9 mouse cellular contexts compared by ENCODE assay signal in genomic region chr1:163910343-163910742, GRCm38 (mm10). TPM values are rescaled to one million over a fixed set of nuclear protein-coding genes. Genes with fewer than 3 reads are reported as not detected.
A peak's percentile ranks its signal among the peaks of the same experiment; 100 is the strongest.
DNase-seq lines count a peak whose midpoint lies in the region; ATAC-seq and TF ChIP-seq lines count a peak whose summit lies in the region.
"Had no signal": no experiment of that assay in that cellular context is flagged by ENCODE, and none has a peak within 500 bp of the region (broad histone marks: within the 10 kb centered on the region; RNA-seq: fewer than 3 reads in every experiment).

No protein-coding gene starts in this region.

- no peak overlapping the region for H3K27ac ChIP-seq in heart, postnatal 0 days (ENCODE audit: low read depth)
- no peak overlapping the region for H3K27ac ChIP-seq in heart, embryonic 10.5 days
- H3K27ac ChIP-seq in lung, postnatal 0 days (ENCODE audit: low read length), result no peak overlapping the region
- H3K27ac ChIP-seq: limb, embryonic 13.5 days had no signal

- no peak overlapping the region for H3K9ac ChIP-seq in heart, postnatal 0 days (replicated peaks; ENCODE audit: low read depth, low read length)
- no peak overlapping the region for H3K9ac ChIP-seq in lung, postnatal 0 days (replicated peaks; ENCODE audit: low read depth)
- H3K9ac ChIP-seq: limb, embryonic 13.5 days had no signal

- no peak overlapping the region for H3K4me3 ChIP-seq in heart, postnatal 0 days (ENCODE audit: low read depth, low read length)
- no peak overlapping the region for H3K4me3 ChIP-seq in heart, embryonic 10.5 days
- no peak overlapping the region for H3K4me3 ChIP-seq in lung, postnatal 0 days (ENCODE audit: low read depth, low read length)
- H3K4me3 ChIP-seq: limb, embryonic 13.5 days had no signal

- 6% methylated on average over 2 of the region's 2 CpGs for WGBS in heart, postnatal 0 days
- WGBS in heart, embryonic 10.5 days, result 2% methylated on average over 2 of the region's 2 CpGs
- 0% methylated on average over 2 of the region's 2 CpGs for WGBS in lung, postnatal 0 days

- H3K9me3 ChIP-seq in heart, postnatal 0 days (replicated peaks; ENCODE audit: control insufficient read depth, low read length), result no peaks in the 10 kb centered on the region
- H3K9me3 ChIP-seq in heart, embryonic 10.5 days, result no peaks in the 10 kb centered on the region
- H3K9me3 ChIP-seq in lung, postnatal 0 days (ENCODE audit: low read length), result no peaks in the 10 kb centered on the region
- H3K9me3 ChIP-seq: limb, embryonic 13.5 days had no signal

- TF ChIP-seq EP300 in heart, postnatal 0 days (IDR thresholded peaks at IDR 0.05; ENCODE audit: low read depth), result no peak
- TF ChIP-seq EP300 in lung, postnatal 0 days (IDR thresholded peaks at IDR 0.05), result no peak

- H3K27me3 ChIP-seq in heart, postnatal 0 days (ENCODE audit: control insufficient read depth, insufficient read depth, low read length), result no peaks in the 10 kb centered on the region
- H3K27me3 ChIP-seq in heart, embryonic 10.5 days (ENCODE audit: insufficient read depth, poor library complexity, severe bottlenecking), result no peaks in the 10 kb centered on the region
- no peaks in the 10 kb centered on the region for H3K27me3 ChIP-seq in lung, postnatal 0 days (replicated peaks; ENCODE audit: insufficient read depth, low read length)
- no peaks in the 10 kb centered on the region for H3K27me3 ChIP-seq in splenic B cell, adult 2 months (ENCODE audit: control insufficient read depth, insufficient read depth, low read length, poor library complexity, severe bottlenecking)
- H3K27me3 ChIP-seq: limb, embryonic 13.5 days had no signal

- H3K36me3 ChIP-seq in heart, postnatal 0 days (replicated peaks; ENCODE audit: control insufficient read depth, insufficient read depth, low read length), result no peaks in the 10 kb centered on the region
- no peaks in the 10 kb centered on the region for H3K36me3 ChIP-seq in heart, embryonic 10.5 days
- no peaks in the 10 kb centered on the region for H3K36me3 ChIP-seq in lung, postnatal 0 days (ENCODE audit: insufficient read depth, low read length)
- H3K36me3 ChIP-seq in splenic B cell, adult 2 months (ENCODE audit: control insufficient read depth, insufficient read depth, low read length, poor library complexity, severe bottlenecking), result no peaks in the 10 kb centered on the region
- H3K36me3 ChIP-seq: limb, embryonic 13.5 days had no signal

- DNase-seq in heart, postnatal 0 days (ENCODE audit: low spot score), result peak; percentile 69
- no peak for DNase-seq in heart, embryonic 10.5 days (ENCODE audit: low spot score)
- peak; percentile 52 to 53 for DNase-seq in B cell, adult 2 months
- DNase-seq in R1 (ENCODE audit: low read depth, low spot score), result peak; percentile 63
- DNase-seq in forelimb bud, embryonic 11.5 days (ENCODE audit: low read depth, low spot score), result peak; percentile 83
- DNase-seq in lung, postnatal 0 days (ENCODE audit: low spot score), result peak; percentile 78
- peak; percentile 75 for DNase-seq in splenic B cell, adult 2 months (ENCODE audit: low read depth, low spot score)
- DNase-seq in urinary bladder, adult 18-20 months (ENCODE audit: low spot score in 2 of 2), result no peak

- no peak overlapping the region for H3K4me2 ChIP-seq in heart, postnatal 0 days (ENCODE audit: low read depth, low read length)
- no peak overlapping the region for H3K4me2 ChIP-seq in lung, postnatal 0 days (replicated peaks; ENCODE audit: low read depth, low read length)
- H3K4me2 ChIP-seq: limb, embryonic 13.5 days had no signal

- TF ChIP-seq CTCF in heart, postnatal 0 days (IDR thresholded peaks at IDR 0.05; ENCODE audit: low read depth), result peak; percentile 78
- TF ChIP-seq CTCF in lung, postnatal 0 days (IDR thresholded peaks at IDR 0.05), result peak; percentile 83

- H3K4me1 ChIP-seq in heart, postnatal 0 days (ENCODE audit: control insufficient read depth, insufficient read depth), result no peaks in the 10 kb centered on the region
- H3K4me1 ChIP-seq in heart, embryonic 10.5 days, result peaks cover 4% of the 10 kb centered on the region; the same call in 1 of the 2 replicates
- no peaks in the 10 kb centered on the region for H3K4me1 ChIP-seq in lung, postnatal 0 days (ENCODE audit: insufficient read depth, low read depth, low read length)

- ATAC-seq in heart, postnatal 0 days (ENCODE audit: insufficient read depth, low read depth), result 0 out of 2 replicates have a peak, but pooled peaks have one; percentile 47
- peak; percentile 56 for ATAC-seq in lung, postnatal 0 days

RNA-seq across cellular contexts. Expression of gene Scyl3, which starts 18.6 kb away (rescaled TPM):
- 11.2 and 11.9 TPM in 2 replicates for total RNA-seq in heart, postnatal 0 days (2014; rRNA removed; ENCODE audit: low replicate concordance)
- 6.4 and 7.3 TPM in 2 replicates for polyA plus RNA-seq in heart, postnatal 0 days (2015; fragmentation: Nextera tagmentation; extraction: Ambion mirVana)
- polyA plus RNA-seq in heart, embryonic 10.5 days (2016; fragmentation: Nextera tagmentation; extraction: Ambion mirVana), result 11.4 and 16.4 TPM in 2 replicates
- polyA plus RNA-seq in lung, postnatal 0 days (2015; fragmentation: Nextera tagmentation; extraction: Ambion mirVana), result 12.3 and 13.6 TPM in 2 replicates

Comparison
In these comparisons a context has a peak if more than half of its experiments do, and no peak if none do; other contexts are left out.
1. DNase-seq: peak in heart, postnatal 0 days (single experiment), B cell, adult 2 months (2 of 2), R1 (single experiment), forelimb bud, embryonic 11.5 days (single experiment), lung, postnatal 0 days (single experiment) and splenic B cell, adult 2 months (single experiment); none in heart, embryonic 10.5 days (single experiment) and urinary bladder, adult 18-20 months (0 of 2).